Mouse (Mus musculus): ENCODE measurements around the gene Sec11a. TPM values are rescaled to one million over a fixed set of nuclear protein-coding genes. Genes with fewer than 3 reads are reported as not detected.
"Not testable (repeated sequence)": the region's sequence is repeated elsewhere in the genome, so short reads cannot be mapped to it uniquely, and the experiment has no call there.

Sec11a gene
- total RNA-seq (2021) = 10 to 100 TPM; 58.7 to 66.9 TPM
- long read RNA-seq, experiment 1, transcript Sec11a-201 (6 exons, 1,345 nt) = major isoform, 29 of 36 reads
- long read RNA-seq, experiment 1, partial matches to known transcripts = 0 of 36 reads
- long read RNA-seq, experiment 1, other reads (novel, unspliced or antisense) = 4 of 36 reads
- long read RNA-seq, experiment 2, transcript Sec11a-201 (6 exons, 1,345 nt) = major isoform, 62 of 68 reads
- long read RNA-seq, experiment 2, partial matches to known transcripts = 0 of 68 reads
- long read RNA-seq, experiment 2, other reads (novel, unspliced or antisense) = 4 of 68 reads

DNA sequence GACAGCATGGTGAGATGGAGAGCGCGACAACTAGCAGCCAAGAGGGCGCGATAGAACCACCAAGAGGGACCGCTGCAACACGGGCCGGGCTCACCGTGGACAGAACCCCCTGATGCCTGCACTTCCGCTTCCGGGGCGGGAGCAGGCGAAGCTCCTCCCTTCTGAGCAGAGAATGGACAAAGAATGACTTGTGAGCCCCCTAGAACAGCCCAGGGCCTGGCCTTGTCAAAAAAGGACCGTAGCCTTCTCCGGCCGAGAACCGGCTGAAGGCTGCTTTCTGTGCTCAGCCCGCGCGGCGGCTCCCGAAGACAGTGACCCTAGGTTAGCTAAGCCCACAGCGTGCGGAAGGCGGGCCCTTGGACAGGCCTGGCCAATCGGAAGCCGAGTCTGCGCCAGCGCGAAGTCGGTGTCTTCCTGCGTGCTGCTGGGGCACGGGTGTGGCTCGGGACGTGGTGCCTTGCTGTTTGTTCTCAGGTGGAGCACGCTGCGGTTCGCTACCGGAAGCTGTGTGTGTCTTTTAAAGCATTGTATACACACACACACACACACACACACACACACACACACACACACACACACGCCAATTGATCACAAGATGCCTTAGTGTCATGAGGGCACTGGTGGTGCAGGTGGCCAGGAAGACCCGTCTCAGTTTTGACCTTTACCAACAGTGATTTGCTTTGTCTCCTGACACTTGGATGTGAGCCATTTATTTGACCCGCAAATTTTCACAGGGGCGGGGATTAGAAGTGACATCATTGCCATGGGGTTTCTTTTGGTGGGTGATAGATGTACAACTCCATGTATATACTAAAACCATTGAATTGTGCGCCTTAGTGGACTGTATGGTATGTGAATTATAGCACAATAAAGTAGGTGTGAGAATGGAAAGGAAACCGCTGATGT is at the start of gene Sec11a:
Gene Sec11a, minus strand, starts transcription at position 336 of the 906 bp plus-strand sequence.
- DNase-seq (ENCODE audit: low spot score in 2 of 2) = peak; percentile 95 to 97

DNA sequence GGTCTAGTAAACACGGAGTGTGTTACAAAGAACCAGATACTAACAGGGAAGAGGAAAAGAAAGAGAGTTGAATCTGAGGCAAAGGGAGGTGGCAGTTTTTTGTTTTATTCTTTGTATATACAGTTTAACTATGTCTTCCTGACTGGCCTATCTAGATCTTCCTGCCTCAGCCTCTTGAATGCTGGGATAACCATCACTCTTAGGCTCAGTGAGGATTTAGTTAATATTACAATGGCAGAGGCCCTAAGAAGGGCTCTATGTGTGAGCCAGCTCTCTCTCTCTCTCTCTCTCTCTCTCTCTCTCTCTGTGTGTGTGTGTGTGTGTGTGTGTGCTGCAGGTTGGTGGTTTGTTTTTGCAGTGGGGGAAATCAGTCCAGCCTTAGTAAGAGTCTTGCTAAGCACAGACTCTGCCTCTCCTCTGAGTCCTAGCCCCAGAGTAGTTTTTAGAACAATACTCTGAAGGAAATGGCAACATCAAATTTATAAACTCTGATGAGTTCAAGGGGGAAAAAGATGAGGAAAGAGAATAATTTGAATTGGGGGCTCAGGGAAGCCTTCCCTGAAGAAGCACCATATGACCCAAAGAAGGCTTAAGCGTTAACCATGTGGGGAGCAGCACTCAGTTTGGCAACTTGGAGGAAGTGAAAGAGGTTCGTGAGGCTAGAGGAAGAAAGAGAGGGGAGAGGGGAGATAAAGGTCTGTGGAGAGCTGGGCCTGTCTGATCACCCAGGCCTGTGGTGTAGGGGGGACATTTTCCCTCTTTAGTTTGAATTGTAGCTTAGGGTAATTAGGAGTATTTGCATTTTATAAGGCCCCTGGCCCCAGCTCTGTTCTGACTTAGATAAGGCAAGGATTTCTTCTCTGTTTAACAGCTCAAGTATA is 47.9 kb upstream of the Sec11a start:
- no peak for DNase-seq (ENCODE audit: low spot score in 2 of 2)

DNA sequence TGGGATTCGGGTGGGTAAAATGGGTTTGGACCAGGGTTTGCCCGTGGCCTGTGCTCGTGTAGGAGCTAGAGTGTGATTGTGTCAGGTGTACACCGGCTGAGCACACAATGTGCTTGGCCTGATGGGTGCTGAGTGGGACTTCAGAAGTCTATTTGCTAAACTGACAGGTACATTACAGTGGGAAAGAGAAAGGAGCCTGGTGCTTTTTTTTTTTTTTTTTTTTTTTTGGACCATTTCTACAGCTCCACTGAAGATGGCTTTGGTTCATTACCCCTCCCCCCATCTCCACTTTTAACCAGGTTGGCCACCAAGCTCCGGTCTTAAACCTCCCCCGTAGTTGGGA is 47.1 kb upstream of the Sec11a start:
- no peak for DNase-seq (ENCODE audit: low spot score in 2 of 2)

DNA sequence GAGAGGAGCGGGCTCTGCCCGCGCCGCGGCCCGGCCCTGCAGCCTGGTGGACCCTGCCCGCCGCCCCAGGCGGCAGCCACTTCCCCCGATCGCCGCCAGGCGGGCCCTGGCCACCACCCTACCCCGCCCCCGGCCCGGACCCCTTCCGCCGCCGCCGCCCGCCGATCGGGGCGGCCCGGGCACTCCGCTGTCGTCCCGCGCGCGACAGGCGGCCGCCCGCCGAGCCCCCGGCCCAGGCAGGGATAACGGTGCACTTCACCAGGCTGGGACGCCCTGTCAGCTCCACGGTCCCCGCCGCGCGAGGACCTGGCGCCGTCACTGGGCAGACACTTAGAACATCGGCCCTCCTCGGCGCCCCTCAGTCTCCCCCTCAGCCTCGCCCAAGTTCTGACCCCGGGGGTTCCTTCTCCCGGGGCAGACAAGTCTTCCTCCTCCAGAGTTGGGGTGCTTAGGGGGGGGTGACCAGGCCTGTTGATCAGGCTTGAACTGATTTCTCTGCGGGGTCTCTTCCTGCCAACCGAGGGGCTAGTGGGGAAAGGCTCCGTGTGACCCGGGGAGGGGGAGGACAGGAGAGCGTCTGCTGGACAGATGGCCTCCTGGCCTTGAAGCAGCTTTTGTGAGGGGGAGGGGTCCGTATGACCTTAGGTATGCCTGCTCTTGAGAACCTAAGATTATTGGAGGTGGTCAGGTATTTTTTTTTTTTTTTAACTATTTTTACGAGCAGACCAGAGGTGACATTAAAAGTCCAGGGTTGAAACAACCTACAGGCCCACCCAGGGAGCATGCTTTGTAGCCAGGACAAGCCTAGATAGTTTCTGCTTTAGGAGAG is 46.5 kb upstream of the Sec11a start:
- DNase-seq (ENCODE audit: low spot score in 2 of 2) = peak in 1 of 2 experiments; percentile 12

DNA sequence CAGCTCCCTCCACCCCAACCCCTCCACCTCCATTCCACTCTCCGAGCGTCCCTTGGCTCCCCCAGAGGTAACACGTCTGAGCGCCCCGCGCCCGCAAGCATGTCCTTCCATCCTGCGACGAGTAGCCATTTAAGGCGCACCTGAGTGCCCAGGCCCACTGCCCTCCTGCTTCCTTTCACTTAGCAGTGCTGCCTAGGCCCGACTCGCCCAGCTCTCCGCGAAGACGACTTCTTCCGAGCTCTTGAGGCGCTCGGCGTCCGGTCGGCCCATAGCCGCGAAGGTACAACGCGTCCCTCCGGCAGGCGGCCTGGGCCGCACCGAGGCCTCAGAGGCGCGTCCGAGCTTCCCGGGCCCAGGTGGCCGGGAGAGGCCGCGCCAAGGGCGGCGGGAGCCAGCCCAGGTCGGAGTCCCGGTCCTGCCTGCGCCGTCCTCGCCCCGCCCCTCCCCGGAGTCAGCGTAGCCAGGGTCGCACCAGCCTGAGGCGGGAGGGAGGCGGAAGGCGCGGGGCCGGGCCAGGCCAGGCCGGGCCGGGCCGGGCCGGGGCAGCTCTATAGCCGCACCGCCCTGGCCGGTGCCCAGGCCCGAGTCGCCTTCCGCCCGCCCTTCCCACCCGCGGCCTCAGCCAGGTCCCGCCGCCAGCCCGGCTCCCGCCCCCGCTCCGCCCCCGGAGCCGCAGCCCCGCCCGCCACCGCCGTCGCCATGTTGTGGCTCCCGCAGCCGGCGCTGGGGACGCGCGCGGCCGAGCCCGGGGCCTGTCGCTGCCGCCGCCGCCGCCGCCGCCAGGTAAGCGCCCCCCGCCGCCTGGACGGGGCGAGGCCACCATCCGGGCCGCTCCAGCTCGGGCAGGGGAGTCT is 45.6 kb upstream of the Sec11a start, which contains the start of gene Zfp592:
Gene Zfp592, plus strand, starts transcription at position 702 of the 854 bp plus-strand sequence.
- peak; percentile 60 to 73 for DNase-seq (ENCODE audit: low spot score in 2 of 2)

DNA sequence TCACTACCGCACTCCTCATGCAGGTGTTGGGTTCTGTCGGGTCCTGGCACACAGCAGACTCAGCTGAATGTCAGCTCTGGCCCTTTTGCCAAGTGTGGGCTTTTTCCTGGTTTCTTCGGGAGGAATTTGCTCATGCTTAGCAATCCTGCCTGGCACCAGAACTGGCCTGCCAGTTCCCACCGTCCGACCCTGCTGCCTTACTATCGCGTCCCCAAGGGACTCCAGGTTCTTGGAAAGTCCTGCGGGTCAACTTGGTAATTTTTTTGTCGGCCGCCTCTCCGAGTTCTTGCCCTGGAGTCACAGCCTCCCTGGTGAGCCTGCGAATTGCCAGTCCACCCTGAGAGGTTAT is 45.0 kb upstream of the Sec11a start:
- peak in 1 of 2 experiments; percentile 13 for DNase-seq (ENCODE audit: low spot score in 2 of 2)

DNA sequence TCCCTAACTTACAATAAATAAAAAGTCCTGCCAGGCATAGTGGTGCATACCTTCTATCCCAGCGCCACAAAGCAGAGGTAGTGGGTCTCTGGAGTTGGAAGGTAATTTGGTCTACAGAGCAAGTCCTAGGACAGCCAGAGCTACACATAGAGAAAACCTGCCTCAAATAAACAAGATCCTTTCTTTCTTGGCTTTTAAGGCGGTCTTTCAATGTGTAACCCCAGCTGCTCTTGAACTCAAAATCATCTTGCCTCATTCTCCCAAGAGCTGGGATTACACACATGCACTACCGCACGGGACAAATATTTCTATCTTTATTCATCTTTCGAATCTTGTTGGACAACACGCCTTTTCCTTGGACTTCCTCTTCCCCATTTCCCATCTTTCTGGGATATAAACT is 44.5 kb upstream of the Sec11a start:
- no peak for DNase-seq (ENCODE audit: low spot score in 2 of 2)

DNA sequence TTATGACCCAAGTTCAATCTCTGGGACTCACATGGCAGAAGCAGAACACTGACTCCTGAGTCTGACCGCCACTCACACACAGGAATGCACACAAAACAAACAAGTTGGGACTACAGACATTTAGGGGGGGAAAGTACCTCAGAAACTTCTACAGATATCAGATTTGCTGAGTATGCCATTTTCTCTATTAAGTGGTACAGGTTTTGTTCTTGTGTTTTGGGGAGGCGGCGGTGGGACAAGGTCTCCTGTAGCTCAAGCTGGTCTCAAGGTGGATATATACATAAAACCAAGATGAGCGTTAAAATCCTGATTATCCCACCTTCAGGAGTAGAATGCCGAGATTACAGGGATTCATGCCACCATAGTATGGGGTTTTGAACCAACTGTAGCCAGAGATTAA is 44.0 kb upstream of the Sec11a start:
- DNase-seq (ENCODE audit: low spot score in 2 of 2) = no peak

DNA sequence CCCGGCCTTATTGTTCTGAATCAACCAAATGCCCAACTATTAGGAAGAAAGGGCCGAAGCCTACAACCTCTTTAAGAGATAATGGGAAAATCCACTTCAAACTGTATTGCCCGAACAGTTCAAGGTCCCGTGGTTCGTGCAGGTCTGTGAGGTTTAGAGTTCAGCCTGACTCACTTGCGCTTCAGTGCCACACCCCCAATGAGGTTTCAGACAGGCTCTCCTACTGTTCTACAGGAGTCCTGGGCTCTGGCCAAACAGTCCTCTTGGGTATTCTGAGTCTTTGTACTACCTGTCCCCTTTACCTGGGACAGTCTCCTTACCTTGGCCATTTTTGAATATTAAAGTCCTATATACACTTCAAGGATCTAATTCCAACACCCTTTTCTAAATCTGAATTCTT is 42.7 kb upstream of the Sec11a start:
- DNase-seq (ENCODE audit: low spot score in 2 of 2) = no peak

DNA sequence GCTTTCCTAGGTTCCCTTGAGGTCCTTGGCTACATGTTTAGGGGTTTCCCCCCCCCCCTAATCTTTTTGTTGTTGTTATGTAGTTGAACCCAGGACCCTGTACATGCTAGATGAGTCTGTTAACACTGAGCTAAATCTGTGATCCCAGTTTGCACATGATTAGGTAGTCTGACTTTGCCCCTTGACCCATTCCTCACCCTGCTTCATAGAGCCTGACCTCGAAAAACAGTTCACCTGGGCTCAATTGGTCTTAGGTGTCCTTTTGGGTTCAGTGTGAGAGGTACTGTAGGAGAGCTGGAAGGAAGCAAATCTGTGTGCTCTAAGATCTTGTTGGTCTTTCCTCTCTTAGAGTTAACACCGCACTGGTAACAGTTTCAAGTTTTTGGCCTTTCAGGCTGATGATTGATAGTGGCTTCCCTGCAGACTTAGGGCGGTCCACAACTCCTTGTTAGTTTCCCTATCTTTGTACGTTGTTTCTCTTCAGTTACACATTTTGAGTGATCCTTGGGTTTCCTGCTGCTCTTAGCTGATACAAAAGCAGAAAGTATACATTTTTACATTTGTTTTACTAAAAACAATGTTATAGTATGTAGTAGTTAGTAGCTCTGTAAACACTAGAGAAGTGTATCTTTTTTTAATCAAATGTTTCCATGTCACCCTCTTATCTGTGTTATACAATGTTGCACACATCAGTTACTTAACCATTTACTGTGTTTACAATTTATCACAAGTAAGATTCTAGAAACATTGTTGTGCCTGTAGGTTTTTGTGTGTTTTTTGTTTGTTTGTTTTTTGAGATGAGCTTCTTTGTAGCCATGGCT is 40.4 kb upstream of the Sec11a start:
- no peak for DNase-seq (ENCODE audit: low spot score in 2 of 2)

DNA sequence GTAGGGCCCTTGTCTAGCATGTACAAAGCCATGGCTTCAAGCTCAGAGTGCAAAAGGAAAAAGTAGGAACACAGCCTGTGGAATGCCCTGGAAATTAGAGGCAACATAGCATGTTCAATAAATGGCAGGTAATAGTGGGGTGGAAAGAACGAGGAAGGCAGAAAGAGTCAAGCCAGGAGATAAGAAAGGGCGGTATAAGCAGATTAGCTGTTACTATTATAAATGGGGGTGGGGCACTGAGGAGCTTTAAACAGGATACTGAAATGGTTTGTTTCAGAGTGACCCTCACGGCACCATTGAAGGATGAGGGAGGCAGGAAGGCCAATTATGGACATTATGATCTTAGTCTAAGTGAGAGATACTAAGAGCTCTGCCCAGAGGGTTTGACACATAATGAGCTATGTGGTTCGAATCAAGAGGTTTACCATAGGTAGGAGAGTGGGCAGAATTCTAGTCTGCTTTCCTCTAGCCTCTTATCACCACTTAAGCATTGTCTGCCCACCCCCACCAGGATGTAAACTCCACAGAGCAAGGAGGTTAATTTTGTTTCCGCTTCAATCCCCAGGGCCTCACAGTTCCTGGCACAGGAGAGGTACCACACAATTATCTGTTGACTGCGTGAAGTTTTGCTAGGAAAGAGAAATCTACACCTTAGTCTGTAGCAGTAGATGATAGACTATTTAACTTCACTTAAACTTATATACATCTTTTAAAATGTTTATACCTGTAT is 39.0 kb upstream of the Sec11a start:
- DNase-seq (ENCODE audit: low spot score in 2 of 2) = no peak

DNA sequence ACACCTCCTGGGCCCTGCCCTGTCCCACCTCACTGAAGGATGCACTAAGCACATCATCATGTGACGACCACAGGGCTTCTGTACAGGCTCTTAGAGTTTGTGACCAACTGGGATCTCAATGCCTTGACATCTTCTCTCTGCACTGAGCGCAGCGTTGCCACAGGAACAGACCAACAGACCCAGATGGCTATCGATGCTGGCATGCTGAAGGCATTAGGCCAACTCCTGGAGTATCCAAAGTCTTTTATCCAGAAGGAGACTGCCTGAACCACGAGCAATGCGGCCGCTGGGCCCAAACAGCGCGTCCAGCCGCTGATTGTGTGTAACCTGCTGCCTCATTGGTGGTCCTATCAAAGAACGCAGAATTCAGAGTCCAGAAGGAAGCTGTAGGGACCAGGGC is 33.0 kb upstream of the Sec11a start:
- peak in 1 of 2 experiments; percentile 9 for DNase-seq (ENCODE audit: low spot score in 2 of 2)

DNA sequence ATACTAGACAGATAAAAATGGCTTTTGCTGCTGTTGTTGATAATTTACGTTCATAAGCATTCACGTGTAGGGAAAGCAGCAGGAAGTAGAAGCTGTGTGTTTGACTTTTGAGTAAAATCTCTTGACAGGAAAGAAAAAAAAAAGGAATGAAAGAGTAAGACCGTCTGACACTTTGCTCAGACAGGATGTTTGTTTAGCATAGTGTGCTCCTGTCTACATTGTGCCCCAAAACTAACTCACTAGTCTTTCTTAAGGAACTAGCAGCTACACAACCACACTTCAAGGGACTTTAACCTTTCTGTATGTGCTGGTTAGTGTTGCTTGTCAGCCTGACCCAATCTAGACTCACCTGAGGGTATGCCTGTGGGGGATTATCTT is 26.0 kb upstream of the Sec11a start:
- DNase-seq (ENCODE audit: low spot score in 2 of 2) = not testable (repeated sequence)

DNA sequence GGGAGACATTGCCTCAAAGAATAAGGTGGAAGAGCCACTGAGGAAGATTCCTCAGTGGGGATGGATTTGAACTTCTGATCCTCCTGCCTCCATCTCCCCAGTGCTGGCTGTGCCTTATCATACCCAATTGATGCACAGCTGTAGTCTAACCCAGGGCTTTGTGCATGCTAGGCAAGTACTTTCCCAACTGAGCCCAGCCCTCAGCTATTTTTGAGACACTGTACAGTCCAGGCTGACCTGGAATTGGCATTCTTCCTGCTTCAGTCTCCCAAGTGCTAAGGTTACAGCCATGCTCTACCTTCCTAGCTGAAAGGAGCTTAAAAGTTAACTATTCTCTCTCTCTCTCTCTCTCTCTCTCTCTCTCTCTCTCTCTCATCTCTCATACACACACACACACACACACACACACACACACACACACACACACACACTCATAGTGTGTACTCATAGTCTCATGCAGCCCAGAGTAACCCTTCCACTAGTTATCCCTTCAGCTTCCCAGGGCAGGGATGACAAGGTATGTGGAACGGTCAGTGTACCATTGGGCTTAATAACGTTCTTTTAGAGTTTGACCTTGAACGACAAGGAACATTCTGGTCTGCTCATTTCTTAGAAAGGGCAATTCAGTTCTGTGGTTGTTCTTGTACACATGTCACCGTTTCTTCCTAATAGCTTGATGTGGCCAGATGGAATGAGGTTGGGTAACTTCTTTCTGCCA is 25.5 kb upstream of the Sec11a start:
- DNase-seq (ENCODE audit: low spot score in 2 of 2) = not testable (repeated sequence)

DNA sequence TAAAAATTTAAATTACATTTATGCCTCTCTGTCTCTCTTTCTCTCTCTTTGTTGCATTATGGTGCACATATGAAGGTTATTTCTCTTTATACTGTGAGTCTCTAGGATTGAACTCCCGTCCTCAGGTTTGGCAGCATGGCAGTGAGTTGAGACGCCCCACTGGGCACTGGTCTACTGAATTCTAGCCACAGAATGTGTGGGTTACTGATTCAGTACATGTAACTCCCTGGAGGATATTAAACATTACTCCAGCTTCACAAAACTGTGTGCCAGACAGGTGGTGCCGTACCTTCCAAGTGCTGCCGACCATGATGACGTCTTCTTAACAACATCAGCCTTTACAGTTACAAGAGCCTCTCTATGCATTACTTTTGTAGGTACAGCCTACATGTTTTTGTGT is 24.5 kb upstream of the Sec11a start:
- no peak for DNase-seq (ENCODE audit: low spot score in 2 of 2)

DNA sequence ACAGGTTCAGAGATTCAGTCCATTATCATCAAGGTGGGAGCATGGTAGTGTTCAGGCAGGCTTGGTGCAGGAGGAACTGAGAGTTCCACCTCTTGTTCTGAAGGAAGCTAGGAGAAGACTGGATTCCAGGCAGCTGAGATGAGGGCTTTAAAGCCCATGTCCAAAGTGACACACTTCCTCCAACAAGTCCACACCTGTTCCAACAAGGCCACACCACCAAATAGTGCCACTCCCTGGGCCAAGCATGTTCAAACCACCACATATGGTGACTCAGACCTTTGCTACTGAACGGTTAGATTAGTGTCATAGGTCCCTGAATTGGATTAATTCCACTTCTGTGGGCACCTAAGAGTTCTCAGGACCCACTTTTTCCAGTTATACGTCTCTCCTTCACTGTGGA is 23.8 kb upstream of the Sec11a start:
- DNase-seq (ENCODE audit: low spot score in 2 of 2) = no peak

DNA sequence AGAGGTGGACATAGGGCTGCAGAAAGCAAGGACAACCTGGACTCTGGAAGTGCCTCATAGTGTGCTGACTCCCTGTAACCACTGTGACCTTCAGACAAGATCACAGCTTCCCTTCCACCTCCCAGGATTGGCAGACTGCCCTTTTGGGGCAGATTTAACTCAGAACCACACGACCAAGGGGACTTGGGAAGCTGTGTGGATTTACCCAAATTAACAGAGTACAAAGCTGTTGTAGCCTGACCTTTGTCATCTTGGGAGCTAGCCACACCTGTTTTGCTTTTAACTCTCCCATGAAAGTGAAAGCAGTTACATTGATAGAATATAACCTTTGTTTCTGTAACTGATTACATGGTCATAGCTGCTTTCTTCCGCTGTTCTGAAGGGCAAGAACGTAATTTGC is 23.3 kb upstream of the Sec11a start:
- DNase-seq (ENCODE audit: low spot score in 2 of 2) = no peak
